Mouse (Mus musculus): Measurements from ENCODE around the gene Ccdc173. TPM values are rescaled to one million over a fixed set of nuclear protein-coding genes. Genes with fewer than 3 reads are reported as not detected.
"Not testable (repeated sequence)": the region's sequence is repeated elsewhere in the genome, so short reads cannot be mapped to it uniquely, and the experiment has no call there.

The Ccdc173 gene
- polyA plus RNA-seq, 1 experiment from 2014 or later: 1.8 TPM

DNA sequence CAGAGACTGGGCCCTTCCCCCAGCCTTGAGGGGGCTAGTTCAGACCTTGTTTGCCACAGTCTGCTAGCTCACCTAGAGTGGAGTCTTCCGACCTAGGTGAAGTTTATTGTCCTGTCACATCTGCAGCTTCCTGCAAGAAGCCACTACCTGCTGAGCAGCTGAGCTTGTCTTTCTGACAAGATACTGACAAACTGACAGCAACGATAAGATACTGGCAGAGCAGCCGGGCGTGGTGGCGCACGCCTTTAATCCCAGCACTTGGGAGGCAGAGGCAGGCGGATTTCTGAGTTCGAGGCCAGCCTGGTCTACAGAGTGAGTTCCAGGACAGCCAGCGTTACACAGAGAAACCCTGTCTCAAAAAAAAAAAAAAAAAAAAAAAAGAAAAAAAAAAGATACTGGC lies 15.3 kb upstream of the Ccdc173 start:
- not testable (repeated sequence) for H3K27ac ChIP-seq (ENCODE audit: low read length); ATAC-seq (replicated peaks; ENCODE audit: extremely low read depth, insufficient read depth, low FRiP score); H3K9ac ChIP-seq (ENCODE audit: low read length); H3K4me1 ChIP-seq (ENCODE audit: control insufficient read depth, insufficient read depth, low read length); H3K9me3 ChIP-seq (replicated peaks; ENCODE audit: control insufficient read depth, low read length); H3K36me3 ChIP-seq (ENCODE audit: control insufficient read depth, insufficient read depth); H3K4me2 ChIP-seq (ENCODE audit: low read depth, low read length); H3K27me3 ChIP-seq (ENCODE audit: control insufficient read depth, insufficient read depth, low read length); H3K4me3 ChIP-seq (ENCODE audit: low read length)
- 77% methylated on average over 8 of the region's 9 CpGs for whole genome bisulfite sequencing

- Histone ChIP-seq H3K4me3 (ENCODE audit: low read length) (no peak overlapping the region), H3K27me3 (ENCODE audit: control insufficient read depth, insufficient read depth, low read length) (no peaks in the 10 kb centered on the region), H3K4me2 (ENCODE audit: low read depth, low read length) (no peak overlapping the region), H3K36me3 (ENCODE audit: control insufficient read depth, insufficient read depth) (no peaks in the 10 kb centered on the region), H3K4me1 (ENCODE audit: control insufficient read depth, insufficient read depth, low read length) (no peaks in the 10 kb centered on the region), H3K9me3 (replicated peaks; ENCODE audit: control insufficient read depth, low read length) (no peaks in the 10 kb centered on the region), H3K9ac (ENCODE audit: low read length) (no peak overlapping the region), H3K27ac (ENCODE audit: low read length) (no peak overlapping the region)
- WGBS: 57% methylated on average over 8 of the region's 8 CpGs
- ATAC-seq (replicated peaks; ENCODE audit: extremely low read depth, insufficient read depth, low FRiP score): no peak
Observed at GRCm38 (mm10) chr2:69803756-69804155, 14.4 kb upstream of the Ccdc173 start.

GRCm38 (mm10) chr2:69802911-69803312 lies 13.5 kb upstream of the Ccdc173 start:
- 51% methylated on average over 5 of the region's 5 CpGs for WGBS
- H3K9ac ChIP-seq (ENCODE audit: low read length): no peak overlapping the region
- peak overlapping the region; percentile 20 for H3K4me2 ChIP-seq (ENCODE audit: low read depth, low read length)

DNA sequence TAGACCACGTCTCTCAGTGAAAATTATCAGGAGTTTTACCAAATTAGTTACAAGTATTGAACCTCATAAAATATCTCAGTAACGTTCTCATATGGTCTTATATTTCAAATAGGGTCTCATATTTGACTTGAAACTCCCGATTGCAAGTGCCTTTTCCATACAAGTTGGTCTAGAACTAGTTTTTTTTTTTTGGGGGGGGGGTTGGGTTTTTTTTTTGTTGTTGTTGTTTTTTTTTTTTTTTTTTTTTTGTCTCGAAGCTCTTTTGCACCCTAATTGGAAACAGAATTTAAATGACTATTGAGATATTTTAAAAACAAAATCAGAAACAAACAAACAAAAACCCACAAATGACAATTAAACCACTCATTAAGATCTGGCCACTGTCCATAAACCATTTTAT lies 1.3 kb upstream of the Ccdc173 start:
- WGBS: 72% methylated on average over 4 of the region's 4 CpGs
- Histone ChIP-seq H3K27ac (ENCODE audit: low read length) (no peak overlapping the region), H3K27me3 (ENCODE audit: control insufficient read depth, insufficient read depth, low read length) (no peaks in the 10 kb centered on the region), H3K4me1 (ENCODE audit: control insufficient read depth, insufficient read depth, low read length) (peaks cover 9% of the 10 kb centered on the region; the same call in 1 of the 2 replicates), H3K9ac (ENCODE audit: low read length) (no peak overlapping the region), H3K4me2 (ENCODE audit: low read depth, low read length) (peak overlapping the region; percentile 98), H3K36me3 (ENCODE audit: control insufficient read depth, insufficient read depth) (peaks cover 16% of the 10 kb centered on the region), H3K9me3 (replicated peaks; ENCODE audit: control insufficient read depth, low read length) (no peaks in the 10 kb centered on the region), H3K4me3 (ENCODE audit: low read length) (no peak overlapping the region)
- ATAC-seq (replicated peaks; ENCODE audit: extremely low read depth, insufficient read depth, low FRiP score): no peak

More at GRCm38 (mm10) chr2:69802911-69803312, 13.5 kb upstream of the Ccdc173 start:
- Histone ChIP-seq H3K27ac (ENCODE audit: low read length) (no peak overlapping the region), H3K4me3 (ENCODE audit: low read length) (no peak overlapping the region), H3K27me3 (ENCODE audit: control insufficient read depth, insufficient read depth, low read length) (no peaks in the 10 kb centered on the region), H3K9me3 (replicated peaks; ENCODE audit: control insufficient read depth, low read length) (no peaks in the 10 kb centered on the region), H3K36me3 (ENCODE audit: control insufficient read depth, insufficient read depth) (no peaks in the 10 kb centered on the region), H3K4me1 (ENCODE audit: control insufficient read depth, insufficient read depth, low read length) (no peaks in the 10 kb centered on the region)
- ATAC-seq (replicated peaks; ENCODE audit: extremely low read depth, insufficient read depth, low FRiP score): peak; percentile 55

DNA sequence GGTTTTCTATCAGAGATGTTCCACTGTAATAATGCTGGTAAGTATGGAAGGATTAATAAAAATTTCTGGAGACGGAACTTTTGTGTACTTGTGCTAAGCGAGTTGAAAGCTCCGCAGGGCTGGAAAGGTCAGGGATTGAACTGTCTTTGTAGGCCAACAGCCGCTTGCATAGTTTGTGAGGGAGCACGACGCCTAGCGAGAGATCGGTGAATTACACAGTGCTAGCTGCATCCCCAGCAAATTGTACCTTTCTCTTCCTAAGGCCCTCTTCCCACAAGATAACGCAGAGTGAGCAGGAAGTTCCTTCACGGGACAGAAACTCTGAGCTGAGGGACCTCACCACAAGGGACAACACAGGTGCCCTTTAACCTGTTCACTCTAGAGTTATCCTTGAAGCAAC lies 910 bp upstream of the Ccdc173 start:
- H3K27me3 ChIP-seq (ENCODE audit: control insufficient read depth, insufficient read depth, low read length): no peaks in the 10 kb centered on the region
- ATAC-seq (replicated peaks; ENCODE audit: extremely low read depth, insufficient read depth, low FRiP score): peak; percentile 45
- 3% methylated on average over 10 of the region's 10 CpGs for WGBS
- H3K27ac ChIP-seq (ENCODE audit: low read length): peak overlapping the region; percentile 80
- peaks cover 9% of the 10 kb centered on the region; the same call in 1 of the 2 replicates for H3K4me1 ChIP-seq (ENCODE audit: control insufficient read depth, insufficient read depth, low read length)
- H3K4me3 ChIP-seq (ENCODE audit: low read length): peak overlapping the region; percentile 87
- H3K9me3 ChIP-seq (replicated peaks; ENCODE audit: control insufficient read depth, low read length): no peaks in the 10 kb centered on the region
- peaks cover 12% of the 10 kb centered on the region for H3K36me3 ChIP-seq (ENCODE audit: control insufficient read depth, insufficient read depth)
- H3K4me2 ChIP-seq (ENCODE audit: low read depth, low read length): peak overlapping the region; percentile 98
- 0 out of 2 replicates have a peak overlapping the region, but pooled peaks have one; percentile 82 for H3K9ac ChIP-seq (ENCODE audit: low read length)

DNA sequence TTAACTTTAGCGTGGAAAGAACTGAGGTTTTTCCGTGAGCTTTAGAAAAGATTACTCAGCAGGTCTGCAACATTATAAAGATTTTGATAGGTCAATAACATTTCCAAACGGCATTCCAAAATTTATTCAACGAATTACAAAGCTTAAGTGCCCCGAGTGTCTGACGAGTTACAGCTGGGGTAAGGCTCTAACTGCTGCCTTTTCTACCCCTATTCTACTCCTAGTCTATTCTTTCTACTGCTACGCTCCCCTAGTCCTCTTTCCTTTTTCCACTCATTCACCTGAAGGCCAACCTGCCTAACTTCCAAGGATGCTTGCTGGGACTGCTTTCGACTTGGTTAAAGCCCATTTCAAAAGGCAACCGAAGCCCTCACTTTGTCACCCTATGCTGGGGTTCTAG lies 401 bp downstream of the Ccdc173 start:
- ATAC-seq (replicated peaks; ENCODE audit: extremely low read depth, insufficient read depth, low FRiP score): 0 out of 2 replicates have a peak, but pooled peaks have one; percentile 12
- Histone ChIP-seq H3K4me1 (ENCODE audit: control insufficient read depth, insufficient read depth, low read length) (peaks cover 9% of the 10 kb centered on the region; the same call in 1 of the 2 replicates), H3K27me3 (ENCODE audit: control insufficient read depth, insufficient read depth, low read length) (no peaks in the 10 kb centered on the region), H3K4me3 (ENCODE audit: low read length) (peak overlapping the region; percentile 87), H3K27ac (ENCODE audit: low read length) (peak overlapping the region; percentile 72), H3K9me3 (replicated peaks; ENCODE audit: control insufficient read depth, low read length) (no peaks in the 10 kb centered on the region), H3K36me3 (ENCODE audit: control insufficient read depth, insufficient read depth) (peaks cover 6% of the 10 kb centered on the region; the same call in 1 of the 2 replicates), H3K4me2 (ENCODE audit: low read depth, low read length) (peak overlapping the region; percentile 98), H3K9ac (ENCODE audit: low read length) (peak overlapping the region; percentile 82)
- WGBS: 24% methylated on average over 9 of the region's 9 CpGs

DNA sequence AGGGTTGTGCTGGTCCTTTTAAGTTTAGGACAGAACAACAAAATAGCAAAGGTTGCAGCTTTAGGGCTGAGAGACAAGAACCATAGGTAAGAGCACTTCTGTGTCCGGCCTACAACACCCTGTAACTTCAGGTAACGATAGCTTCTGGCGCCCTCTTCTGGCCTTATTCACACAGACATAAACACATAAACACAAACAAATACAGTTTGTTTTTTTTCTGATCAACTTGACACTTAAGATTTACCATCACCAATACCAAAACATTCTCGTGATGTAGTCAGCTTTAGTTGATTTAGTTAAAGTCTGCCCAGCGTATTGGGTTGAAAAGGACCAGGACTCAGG lies 10.6 kb downstream of the Ccdc173 start:
- H3K36me3 ChIP-seq (ENCODE audit: control insufficient read depth, insufficient read depth): no peaks in the 10 kb centered on the region; the same call in 1 of the 2 replicates
- no peak overlapping the region for H3K27ac ChIP-seq (ENCODE audit: low read length)
- no peaks in the 10 kb centered on the region for H3K27me3 ChIP-seq (ENCODE audit: control insufficient read depth, insufficient read depth, low read length)
- WGBS: 48% methylated on average over 5 of the region's 5 CpGs
- no peaks in the 10 kb centered on the region for H3K4me1 ChIP-seq (ENCODE audit: control insufficient read depth, insufficient read depth, low read length)
- H3K4me2 ChIP-seq (ENCODE audit: low read depth, low read length): no peak overlapping the region
- H3K9ac ChIP-seq (ENCODE audit: low read length): no peak overlapping the region
- no peaks in the 10 kb centered on the region for H3K9me3 ChIP-seq (replicated peaks; ENCODE audit: control insufficient read depth, low read length)
- no peak for ATAC-seq (replicated peaks; ENCODE audit: extremely low read depth, insufficient read depth, low FRiP score)
- no peak overlapping the region for H3K4me3 ChIP-seq (ENCODE audit: low read length)

DNA sequence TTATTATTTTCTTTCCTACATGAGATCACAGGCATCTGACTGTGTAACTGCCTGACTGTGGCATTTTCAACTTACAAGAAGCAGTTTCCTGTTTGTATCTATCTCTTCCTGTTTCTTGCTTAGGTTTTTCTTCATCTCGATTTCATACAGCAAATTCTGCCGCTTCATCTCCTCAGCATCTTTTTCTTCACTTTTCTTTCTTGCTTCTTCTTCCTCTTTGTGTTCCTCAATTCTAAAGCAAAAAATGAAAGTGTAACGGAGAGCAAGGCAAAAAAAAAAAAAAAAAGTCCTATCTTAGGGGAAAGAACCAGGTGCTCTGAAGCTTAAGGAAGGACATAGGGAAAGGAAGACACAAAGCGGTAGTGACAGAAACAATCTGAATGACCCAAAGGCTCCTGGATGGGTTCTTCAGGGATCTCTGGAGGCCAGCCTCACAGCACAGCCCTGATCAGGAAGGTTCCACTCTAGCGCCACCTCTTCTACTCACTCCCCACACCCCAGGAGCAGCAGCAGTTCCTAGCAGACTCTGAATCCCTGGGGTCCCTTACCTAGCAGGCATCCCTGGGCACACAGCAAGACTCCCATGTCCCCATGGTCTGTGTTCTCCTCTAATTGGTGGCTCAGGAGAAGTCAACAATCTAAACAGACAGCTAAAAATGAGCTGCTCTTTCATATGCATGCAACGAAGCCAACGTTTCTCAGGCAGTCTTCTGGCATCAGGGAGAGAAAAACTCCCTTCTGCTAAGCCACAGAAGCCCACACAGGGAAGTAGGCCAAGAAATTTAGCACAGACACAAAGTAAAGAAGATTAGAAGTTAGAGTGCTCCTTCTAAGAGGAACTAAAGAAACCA lies 11.2 kb downstream of the Ccdc173 start:
- H3K27me3 ChIP-seq (ENCODE audit: control insufficient read depth, insufficient read depth, low read length): no peaks in the 10 kb centered on the region
- ATAC-seq (replicated peaks; ENCODE audit: extremely low read depth, insufficient read depth, low FRiP score): no peak
- no peak overlapping the region for H3K4me2 ChIP-seq (ENCODE audit: low read depth, low read length)
- H3K9me3 ChIP-seq (replicated peaks; ENCODE audit: control insufficient read depth, low read length): no peaks in the 10 kb centered on the region
- no peak overlapping the region for H3K27ac ChIP-seq (ENCODE audit: low read length)
- WGBS: 70% methylated on average over 7 of the region's 7 CpGs
- no peak overlapping the region for H3K9ac ChIP-seq (ENCODE audit: low read length)
- H3K4me3 ChIP-seq (ENCODE audit: low read length): no peak overlapping the region
- H3K36me3 ChIP-seq (ENCODE audit: control insufficient read depth, insufficient read depth): no peaks in the 10 kb centered on the region; the same call in 1 of the 2 replicates
- H3K4me1 ChIP-seq (ENCODE audit: control insufficient read depth, insufficient read depth, low read length): no peaks in the 10 kb centered on the region

- Histone ChIP-seq H3K4me3 (ENCODE audit: low read length) (no peak overlapping the region), H3K36me3 (ENCODE audit: control insufficient read depth, insufficient read depth) (no peaks in the 10 kb centered on the region; the same call in 1 of the 2 replicates), H3K27me3 (ENCODE audit: control insufficient read depth, insufficient read depth, low read length) (no peaks in the 10 kb centered on the region), H3K9ac (ENCODE audit: low read length) (no peak overlapping the region), H3K4me1 (ENCODE audit: control insufficient read depth, insufficient read depth, low read length) (no peaks in the 10 kb centered on the region), H3K27ac (ENCODE audit: low read length) (no peak overlapping the region), H3K4me2 (ENCODE audit: low read depth, low read length) (no peak overlapping the region), H3K9me3 (replicated peaks; ENCODE audit: control insufficient read depth, low read length) (no peaks in the 10 kb centered on the region)
- WGBS: 93% methylated on average over 3 of the region's 3 CpGs
- ATAC-seq (replicated peaks; ENCODE audit: extremely low read depth, insufficient read depth, low FRiP score): no peak
Observed at GRCm38 (mm10) chr2:69773331-69773730, 16.0 kb downstream of the Ccdc173 start.
